17 mouse cellular contexts compared by ENCODE assay signal in genomic region chr16:96677471-96677870, GRCm38 (mm10).
DNase-seq lines count a peak whose midpoint lies in the region; ATAC-seq and TF ChIP-seq lines count a peak whose summit lies in the region.
"Had no signal": no experiment of that assay in that cellular context is flagged by ENCODE, and none has a peak within 500 bp of the region (broad histone marks: within the 10 kb centered on the region; RNA-seq: fewer than 3 reads in every experiment).

No protein-coding gene starts in this region.

- H3K4me2 ChIP-seq in forebrain, embryonic 14.5 days (ENCODE audit: low read length), result no peak overlapping the region
- H3K4me2 ChIP-seq in forebrain, embryonic 13.5 days, result no peak overlapping the region
- H3K4me2 ChIP-seq in lung, embryonic 14.5 days, result no peak overlapping the region
- H3K4me2 ChIP-seq: embryonic facial prominence, embryonic 15.5 days; hindbrain, embryonic 13.5 days; intestine, embryonic 15.5 days; limb, embryonic 12.5 days; midbrain, embryonic 12.5 days; neural tube, embryonic 13.5 days had no signal

- no peaks in the 10 kb centered on the region for H3K36me3 ChIP-seq in forebrain, embryonic 14.5 days (ENCODE audit: control insufficient read depth, insufficient read depth, low read length)
- H3K36me3 ChIP-seq in forebrain, embryonic 13.5 days (ENCODE audit: poor library complexity, severe bottlenecking), result no peaks in the 10 kb centered on the region
- no peaks in the 10 kb centered on the region for H3K36me3 ChIP-seq in lung, embryonic 14.5 days (ENCODE audit: insufficient read depth)
- H3K36me3 ChIP-seq: embryonic facial prominence, embryonic 15.5 days; heart, embryonic 10.5 days; intestine, embryonic 15.5 days; limb, embryonic 12.5 days; midbrain, embryonic 12.5 days had no signal

- no peak overlapping the region for H3K9ac ChIP-seq in forebrain, embryonic 14.5 days (ENCODE audit: low read length)
- no peak overlapping the region for H3K9ac ChIP-seq in forebrain, embryonic 13.5 days
- no peak overlapping the region for H3K9ac ChIP-seq in lung, embryonic 14.5 days
- H3K9ac ChIP-seq: embryonic facial prominence, embryonic 15.5 days; hindbrain, embryonic 13.5 days; intestine, embryonic 15.5 days; limb, embryonic 12.5 days; liver, embryonic 14.5 days; midbrain, embryonic 12.5 days; neural tube, embryonic 13.5 days had no signal

- no peaks in the 10 kb centered on the region for H3K9me3 ChIP-seq in forebrain, embryonic 14.5 days (replicated peaks; ENCODE audit: control insufficient read depth, low read length)
- H3K9me3 ChIP-seq in forebrain, embryonic 13.5 days (replicated peaks), result no peaks in the 10 kb centered on the region
- H3K9me3 ChIP-seq in lung, embryonic 14.5 days (ENCODE audit: low read depth, low read length), result no peaks in the 10 kb centered on the region
- H3K9me3 ChIP-seq: embryonic facial prominence, embryonic 15.5 days; heart, embryonic 10.5 days; hindbrain, embryonic 13.5 days; intestine, embryonic 15.5 days; limb, embryonic 12.5 days; midbrain, embryonic 12.5 days; neural tube, embryonic 13.5 days had no signal

- ATAC-seq in forebrain, embryonic 14.5 days, result no peak
- ATAC-seq in forebrain, embryonic 13.5 days, result no peak
- no peak for ATAC-seq in lung, embryonic 14.5 days (ENCODE audit: insufficient read depth)
- ATAC-seq: intestine, embryonic 15.5 days had no signal

- peak; percentile 47 for DNase-seq in forebrain, embryonic 14.5 days (ENCODE audit: low spot score)
- DNase-seq in lung, embryonic 14.5 days, result peak; percentile 34
- DNase-seq in lung, postnatal 36 days, result no peak
- DNase-seq in right cerebral cortex, postnatal 4 days, result peak; percentile 17
- no peak for DNase-seq in right cerebral cortex, adult 18-20 months
- no peak for DNase-seq in layer of hippocampus, postnatal 10 days (ENCODE audit: low spot score in 2 of 2)
- DNase-seq: cerebellum, postnatal 14 days; kidney, postnatal 4 days had no signal

- H3K27ac ChIP-seq in forebrain, embryonic 14.5 days (ENCODE audit: low read depth, low read length), result no peak overlapping the region
- no peak overlapping the region for H3K27ac ChIP-seq in forebrain, embryonic 13.5 days
- no peak overlapping the region for H3K27ac ChIP-seq in lung, embryonic 14.5 days (ENCODE audit: low read depth)
- H3K27ac ChIP-seq: embryonic facial prominence, embryonic 15.5 days; heart, embryonic 10.5 days; hindbrain, embryonic 13.5 days; intestine, embryonic 15.5 days; limb, embryonic 12.5 days; liver, embryonic 14.5 days; midbrain, embryonic 12.5 days; neural tube, embryonic 13.5 days had no signal

- no peak overlapping the region for H3K4me3 ChIP-seq in forebrain, embryonic 14.5 days (ENCODE audit: low read depth, low read length)
- H3K4me3 ChIP-seq in forebrain, embryonic 13.5 days, result no peak overlapping the region
- no peak overlapping the region for H3K4me3 ChIP-seq in lung, embryonic 14.5 days (ENCODE audit: low read depth, low read length)
- H3K4me3 ChIP-seq: embryonic facial prominence, embryonic 15.5 days; heart, embryonic 10.5 days; hindbrain, embryonic 13.5 days; intestine, embryonic 15.5 days; limb, embryonic 12.5 days; midbrain, embryonic 12.5 days; neural tube, embryonic 13.5 days had no signal

- no peaks in the 10 kb centered on the region for H3K27me3 ChIP-seq in forebrain, embryonic 14.5 days (replicated peaks; ENCODE audit: control insufficient read depth, insufficient read depth, low read length)
- no peaks in the 10 kb centered on the region for H3K27me3 ChIP-seq in forebrain, embryonic 13.5 days
- H3K27me3 ChIP-seq in lung, embryonic 14.5 days (ENCODE audit: insufficient read depth, low read length), result no peaks in the 10 kb centered on the region
- H3K27me3 ChIP-seq: hindbrain, embryonic 13.5 days; intestine, embryonic 15.5 days; midbrain, embryonic 12.5 days; neural tube, embryonic 13.5 days had no signal

- no peak for TF ChIP-seq CTCF in lung, embryonic 14.5 days (IDR thresholded peaks at IDR 0.05; ENCODE audit: low read depth)

- H3K4me1 ChIP-seq in forebrain, embryonic 14.5 days (ENCODE audit: control insufficient read depth, insufficient read depth, low read length), result peaks cover 10% of the 10 kb centered on the region; the same call in 1 of the 2 replicates
- H3K4me1 ChIP-seq in forebrain, embryonic 13.5 days, result peaks cover 20% of the 10 kb centered on the region
- no peaks in the 10 kb centered on the region for H3K4me1 ChIP-seq in lung, embryonic 14.5 days (ENCODE audit: insufficient read depth)
- H3K4me1 ChIP-seq: embryonic facial prominence, embryonic 15.5 days; heart, embryonic 10.5 days; intestine, embryonic 15.5 days had no signal

- 40% methylated on average over 2 of the region's 2 CpGs for WGBS in forebrain, embryonic 14.5 days
- WGBS in forebrain, embryonic 13.5 days, result 46% methylated on average over 2 of the region's 2 CpGs
- WGBS in lung, embryonic 14.5 days, result 38% methylated on average over 2 of the region's 2 CpGs

Comparison
In these comparisons a context has a peak if more than half of its experiments do, and no peak if none do; other contexts are left out.
1. DNase-seq: peak in forebrain, embryonic 14.5 days (single experiment), lung, embryonic 14.5 days (single experiment) and right cerebral cortex, postnatal 4 days (single experiment); none in lung, postnatal 36 days (single experiment), right cerebral cortex, adult 18-20 months (single experiment) and layer of hippocampus, postnatal 10 days (0 of 2).